Mouse (Mus musculus) myocyte (in vitro differentiated cells): ENCODE measurements around the gene Trhr2. TPM values are rescaled to one million over a fixed set of nuclear protein-coding genes. Genes with fewer than 3 reads are reported as not detected.
A peak's percentile ranks its signal among the peaks of the same experiment; 100 is the strongest.
"Not testable (repeated sequence)": the region's sequence is repeated elsewhere in the genome, so short reads cannot be mapped to it uniquely, and the experiment has no call there.

Experiments used
- H3K27me3 ChIP-seq: one replicate; pipeline ENCODE4 v1.6.1; 2011; ENCODE audit not compliant: control insufficient read depth, insufficient read depth, insufficient read length
- H3K36me3 ChIP-seq: one replicate; pipeline ENCODE4 v1.6.1; 2011; ENCODE audit not compliant: control insufficient read depth, insufficient read depth
- H3K4me2 ChIP-seq: one replicate; pipeline ENCODE4 v1.6.1; 2011; ENCODE audit warnings: low read depth, control low read depth
- H3K4me3 ChIP-seq: one replicate; pipeline ENCODE4 v1.5.1; 2011; ENCODE audit warnings: mild to moderate bottlenecking, control low read depth, moderate library complexity
- H3K79me2 ChIP-seq: one replicate; pipeline ENCODE4 v1.6.1; 2011; ENCODE audit not compliant: control insufficient read depth, insufficient read depth
- H3ac ChIP-seq: one replicate; pipeline ENCODE4 v1.6.1; 2011; ENCODE audit not compliant: control insufficient read depth, insufficient read length
- CEBPB ChIP-seq: IDR thresholded peaks from 2 replicates; pipeline ENCODE4 v1.6.1; 2011; ENCODE audit warnings: mild to moderate bottlenecking, moderate library complexity; ENCODE audit not compliant: poor library complexity, insufficient read depth, severe bottlenecking
- E2F4 ChIP-seq: IDR thresholded peaks from one replicate; pipeline ENCODE4 v1.6.1; 2011; ENCODE audit warnings: mild to moderate bottlenecking, control low read depth, moderate library complexity; ENCODE audit not compliant: insufficient read depth
- MAX ChIP-seq: IDR thresholded peaks from one replicate; pipeline ENCODE4 v1.6.1; 2011; ENCODE audit warnings: low read depth, mild to moderate bottlenecking, control low read depth
- MYOD1 ChIP-seq, 3 experiments: IDR thresholded peaks; one replicate each; pipeline ENCODE4 v1.6.1; 2011; ENCODE audit warnings: control low read depth in 2 of 3, low read depth in 2 of 3, mild to moderate bottlenecking in 2 of 3, moderate library complexity in 1 of 3; ENCODE audit not compliant: insufficient read length in 2 of 3, control insufficient read depth in 1 of 3
- MYOG ChIP-seq, 3 experiments: IDR thresholded peaks; one replicate each; pipeline ENCODE4 v1.6.1; 2011; ENCODE audit warnings: control low read depth in 2 of 3, low read depth in 2 of 3, mild to moderate bottlenecking in 2 of 3; ENCODE audit not compliant: insufficient read length in 2 of 3, control insufficient read depth in 1 of 3, insufficient read depth in 1 of 3
- POLR2A ChIP-seq: IDR thresholded peaks from one replicate; pipeline ENCODE4 v1.6.1; 2011; ENCODE audit warnings: low read depth, mild to moderate bottlenecking, control low read depth, moderate library complexity; ENCODE audit not compliant: insufficient read length
- POLR2AphosphoS2 ChIP-seq: IDR thresholded peaks from one replicate; pipeline ENCODE4 v1.6.1; 2011; ENCODE audit warnings: low read depth, control low read depth; ENCODE audit not compliant: insufficient read length
- REST ChIP-seq: IDR thresholded peaks from one replicate; pipeline ENCODE4 v1.6.1; 2011; ENCODE audit warnings: mild to moderate bottlenecking, control low read depth, moderate library complexity; ENCODE audit not compliant: insufficient read depth, insufficient read length
- SRF ChIP-seq: IDR thresholded peaks from one replicate; pipeline ENCODE4 v1.6.1; 2011; ENCODE audit warnings: low read depth; ENCODE audit not compliant: control insufficient read depth, insufficient read length
- TCF12 ChIP-seq: IDR thresholded peaks from one replicate; pipeline ENCODE4 v1.6.1; 2011; ENCODE audit warnings: mild to moderate bottlenecking, control low read depth; ENCODE audit not compliant: poor library complexity, insufficient read depth, severe bottlenecking
- TCF3 ChIP-seq: IDR thresholded peaks from one replicate; pipeline ENCODE4 v1.6.1; 2011; ENCODE audit warnings: low read depth, control low read depth; ENCODE audit not compliant: insufficient read length
- USF1 ChIP-seq: IDR thresholded peaks from one replicate; pipeline ENCODE4 v1.6.1; 2011; ENCODE audit warnings: low read depth, mild to moderate bottlenecking, control low read depth, moderate library complexity
- polyA plus RNA-seq: library from polyadenylated mRNA; unstranded; fragments of >200 nt; fragmentation: generic; extraction: Trizol; gene quantifications from one replicate; pipeline ENCODE4 v1.2.1, GENCODE M21; 2012; ENCODE audit warnings: missing spikeins

Trhr2 gene
- polyA plus RNA-seq, 1 experiment = not detected

- no peaks in the 10 kb centered on the region for H3K79me2 ChIP-seq
- no peaks in the 10 kb centered on the region for H3K36me3 ChIP-seq
- H3ac ChIP-seq = no peak overlapping the region
- no peak overlapping the region for H3K4me3 ChIP-seq
- no peak for TF ChIP-seq SRF
- TF ChIP-seq MYOG (IDR thresholded peaks at IDR 0.05; ENCODE audit: control insufficient read depth in 1 of 3, insufficient read depth in 1 of 3, insufficient read length in 2 of 3, low read depth in 2 of 3) = no peak
- TF ChIP-seq TCF12 = no peak
- TF ChIP-seq MAX = no peak
- no peak for TF ChIP-seq REST
- TF ChIP-seq MYOD1 (IDR thresholded peaks at IDR 0.05; ENCODE audit: control insufficient read depth in 1 of 3, insufficient read length in 2 of 3, low read depth in 2 of 3) = no peak
- no peak for TF ChIP-seq POLR2A
- TF ChIP-seq TCF3 = no peak
- no peak for TF ChIP-seq USF1
- TF ChIP-seq E2F4 = no peak
- TF ChIP-seq POLR2AphosphoS2 = no peak
- no peak for TF ChIP-seq CEBPB
- H3K27me3 ChIP-seq = no peaks in the 10 kb centered on the region
- no peak overlapping the region for H3K4me2 ChIP-seq
Observed at GRCm38 (mm10) chr8:122326114-122326542, 34.4 kb downstream of the Trhr2 start.

DNA sequence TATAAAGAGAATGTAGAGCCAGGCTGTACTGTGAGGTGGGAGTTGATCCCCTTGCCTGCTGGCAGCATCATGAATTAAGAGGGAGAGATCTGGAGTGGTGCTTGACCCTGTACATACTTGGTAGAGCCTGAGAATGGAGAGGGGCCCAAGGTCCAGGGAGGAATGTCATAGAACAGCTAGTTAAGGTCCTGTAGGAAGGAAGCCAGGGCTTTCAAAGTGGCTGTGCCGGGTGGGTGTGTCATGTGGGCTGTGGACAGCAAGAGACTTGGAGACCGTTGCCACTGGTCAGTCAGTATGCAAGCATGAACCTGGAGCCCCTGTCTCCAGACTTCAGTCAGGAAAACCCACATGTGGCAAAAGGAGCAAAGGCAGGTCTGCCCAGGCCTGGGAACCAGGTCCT is 35.4 kb downstream of the Trhr2 start:
- no peaks in the 10 kb centered on the region for H3K36me3 ChIP-seq
- TF ChIP-seq E2F4 (no peak), MYOD1 (IDR thresholded peaks at IDR 0.05; ENCODE audit: control insufficient read depth in 1 of 3, insufficient read length in 2 of 3, low read depth in 2 of 3) (no peak), CEBPB (no peak), MYOG (IDR thresholded peaks at IDR 0.05; ENCODE audit: control insufficient read depth in 1 of 3, insufficient read depth in 1 of 3, insufficient read length in 2 of 3, low read depth in 2 of 3) (no peak), POLR2A (no peak), REST (no peak), TCF12 (no peak), MAX (no peak), POLR2AphosphoS2 (no peak), SRF (no peak), USF1 (no peak), TCF3 (no peak)
- H3K4me2 ChIP-seq = no peak overlapping the region
- no peak overlapping the region for H3ac ChIP-seq
- H3K79me2 ChIP-seq = no peaks in the 10 kb centered on the region
- no peaks in the 10 kb centered on the region for H3K27me3 ChIP-seq
- H3K4me3 ChIP-seq = no peak overlapping the region

GRCm38 (mm10) chr8:122323951-122324402 is 36.6 kb downstream of the Trhr2 start:
- not testable (repeated sequence) for H3ac ChIP-seq, H3K36me3 ChIP-seq, H3K27me3 ChIP-seq, H3K4me2 ChIP-seq, H3K79me2 ChIP-seq, H3K4me3 ChIP-seq
- TF ChIP-seq MYOD1 (IDR thresholded peaks at IDR 0.05; ENCODE audit: control insufficient read depth in 1 of 3, insufficient read length in 2 of 3, low read depth in 2 of 3) = peak in 1 of 3 experiments; percentile 80
- peak in 2 of 3 experiments; percentile 16 to 77 for TF ChIP-seq MYOG (IDR thresholded peaks at IDR 0.05; ENCODE audit: control insufficient read depth in 1 of 3, insufficient read depth in 1 of 3, insufficient read length in 2 of 3, low read depth in 2 of 3)
- peak; percentile 37 for TF ChIP-seq POLR2A

DNA sequence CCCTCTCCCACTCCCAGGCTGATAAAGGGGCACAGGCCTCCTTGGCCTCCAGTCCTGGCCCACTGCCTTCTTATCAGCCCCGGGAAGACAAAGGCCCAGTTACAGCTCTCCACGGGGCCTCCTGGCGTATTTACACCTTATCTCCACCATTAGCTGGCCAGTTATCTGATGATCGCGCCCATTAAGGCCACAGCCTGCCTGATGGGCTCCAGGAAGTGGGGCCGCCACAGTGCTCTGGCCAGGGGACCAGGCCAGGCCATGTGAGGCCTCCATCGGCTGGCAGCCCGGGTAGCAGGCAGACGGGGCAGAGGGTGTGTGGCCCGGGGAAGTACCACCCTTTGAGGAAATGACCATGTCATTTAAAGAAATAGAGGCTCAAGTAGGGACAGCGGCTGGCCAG is 37.8 kb downstream of the Trhr2 start:
- no peak overlapping the region for H3K4me2 ChIP-seq
- H3K4me3 ChIP-seq = no peak overlapping the region
- H3K27me3 ChIP-seq = no peaks in the 10 kb centered on the region

More for the DNA sequence above, 37.8 kb downstream of the Trhr2 start:
- TF ChIP-seq TCF3 (no peak), POLR2AphosphoS2 (no peak), POLR2A (no peak), E2F4 (no peak), CEBPB (no peak), REST (no peak), MAX (no peak), SRF (no peak), MYOD1 (IDR thresholded peaks at IDR 0.05; ENCODE audit: control insufficient read depth in 1 of 3, insufficient read length in 2 of 3, low read depth in 2 of 3) (no peak), TCF12 (no peak), USF1 (no peak), MYOG (IDR thresholded peaks at IDR 0.05; ENCODE audit: control insufficient read depth in 1 of 3, insufficient read depth in 1 of 3, insufficient read length in 2 of 3, low read depth in 2 of 3) (no peak)
- H3ac ChIP-seq = no peak overlapping the region
- H3K79me2 ChIP-seq = no peaks in the 10 kb centered on the region
- H3K36me3 ChIP-seq = no peaks in the 10 kb centered on the region
